Mouse (Mus musculus) liver, embryonic 13.5 days (tissue): Measurements from ENCODE around the gene Usp43. TPM values are rescaled to one million over a fixed set of nuclear protein-coding genes. Genes with fewer than 3 reads are reported as not detected.

Source experiments
- ATAC-seq: fragments of 200-750 bp; cut with Nextera tagmentation; 2 replicates; pipeline ENCODE4 v1.8.0; 2017; ENCODE audit warnings: low read depth, mild to moderate bottlenecking, moderate number of reproducible peaks, moderate library complexity
- DNase-seq: peaks from one replicate; pipeline ENCODE4 v3.0.0; 2022
- H3K27ac ChIP-seq: fragments of 300-500 bp; sonication (generic); 2 replicates; pipeline ENCODE4 v1.5.1; 2015; ENCODE audit warnings: moderate library complexity, mild to moderate bottlenecking, inconsistent platforms
- H3K27me3 ChIP-seq: fragments of 300-500 bp; sonication (generic); 2 replicates; pipeline ENCODE4 v1.6.1; 2015; ENCODE audit warnings: mild to moderate bottlenecking, inconsistent platforms
- H3K36me3 ChIP-seq: fragments of 300-500 bp; sonication (generic); 2 replicates; pipeline ENCODE4 v1.6.1; 2015; ENCODE audit warnings: mild to moderate bottlenecking, inconsistent platforms
- H3K4me1 ChIP-seq: fragments of 300-500 bp; sonication (generic); replicated peaks from 2 replicates; pipeline ENCODE4 v1.6.1; 2015; ENCODE audit warnings: inconsistent platforms
- H3K4me2 ChIP-seq: fragments of 300-500 bp; sonication (generic); 2 replicates; pipeline ENCODE4 v1.6.1; 2015; ENCODE audit warnings: inconsistent platforms, mild to moderate bottlenecking, moderate library complexity
- H3K4me3 ChIP-seq: fragments of 300-500 bp; sonication (generic); replicated peaks from 2 replicates; pipeline ENCODE4 v1.5.1; 2015; ENCODE audit warnings: mild to moderate bottlenecking, inconsistent platforms
- H3K9ac ChIP-seq: fragments of 300-500 bp; sonication (generic); 2 replicates; pipeline ENCODE4 v1.6.1; 2015; ENCODE audit warnings: mild to moderate bottlenecking, inconsistent platforms
- H3K9me3 ChIP-seq: fragments of 300-500 bp; sonication (generic); replicated peaks from 2 replicates; pipeline ENCODE4 v1.6.1; 2016; ENCODE audit warnings: inconsistent platforms
- WGBS: fragments of 180-500 bp; shearing (Covaris S2); methylation state at CpG from one replicate; pipeline ENCODE4 v1.1.7; 2015; ENCODE audit not compliant: insufficient replicate concordance; 5-methylcytosine and 5-hydroxymethylcytosine counted together
- polyA plus RNA-seq: library from polyadenylated mRNA; unstranded; fragments of >200 nt; fragmentation: Nextera tagmentation; extraction: Ambion mirVana; gene quantifications from 2 replicates; pipeline ENCODE4 v1.2.1, GENCODE M21; 2015

Gene Usp43
- polyA plus RNA-seq = 0.02 TPM in 1 of 2 replicates, not detected in the other

DNA sequence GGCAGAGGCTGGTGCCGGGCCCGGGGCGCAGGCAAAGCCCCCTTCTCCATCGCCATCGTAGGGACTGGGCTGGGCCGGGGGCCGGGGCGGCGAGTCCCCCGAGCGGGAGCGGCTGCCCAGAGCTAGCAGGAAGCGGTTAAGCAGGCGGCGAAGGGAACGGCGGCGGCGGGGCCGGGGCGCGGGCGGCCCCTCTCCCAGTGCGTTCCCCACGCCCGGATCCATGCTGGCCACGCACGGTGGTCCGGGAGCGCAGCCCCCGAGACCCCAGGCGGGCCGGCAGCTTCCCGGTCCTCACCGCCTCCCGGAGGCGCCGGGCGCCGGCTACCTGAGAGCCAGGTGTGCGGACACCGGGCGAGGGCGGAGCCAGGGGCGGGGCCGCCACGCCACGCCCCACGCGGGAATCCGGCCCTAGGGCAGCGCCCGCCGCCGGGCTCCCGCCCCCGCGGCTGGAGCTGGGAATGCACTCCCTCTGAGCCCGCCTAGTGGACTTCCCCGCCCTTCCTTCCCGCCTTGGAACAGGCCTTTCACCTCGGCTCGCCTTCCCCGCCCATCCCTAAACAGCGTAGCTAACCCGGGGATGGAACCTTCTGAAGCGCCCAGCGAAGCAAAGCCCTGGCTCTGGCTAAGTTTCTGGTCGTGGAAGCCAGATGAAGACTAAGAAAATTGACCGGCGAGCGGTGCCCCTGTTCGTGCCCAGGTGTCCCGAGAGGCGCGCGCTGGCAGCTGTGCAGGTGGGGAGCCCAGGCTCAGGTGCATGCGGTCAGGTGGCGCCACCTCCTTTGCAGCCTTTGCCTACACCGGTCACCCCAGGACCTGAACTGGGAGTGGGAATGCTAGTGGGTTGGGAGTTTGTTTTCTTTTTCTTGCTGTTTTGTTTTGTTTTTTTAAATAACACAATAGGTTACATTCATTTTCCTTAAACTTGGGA, at the start of gene Usp43:
TSS of gene Usp43 (minus strand) at position 327 of the 928 bp plus-strand sequence.
- Histone ChIP-seq H3K9ac (0 out of 2 replicates have a peak within 1 kb of the TSS, but pooled peaks have one; percentile 13), H3K36me3 (no peaks in the 10 kb centered on the region), H3K4me2 (peak within 1 kb of the TSS; percentile 84), H3K9me3 (no peaks in the 10 kb centered on the region), H3K4me1 (peaks cover 15% of the 10 kb centered on the region), H3K27ac (no peak within 1 kb of the TSS), H3K27me3 (peaks cover 40% of the 10 kb centered on the region), H3K4me3 (peak within 1 kb of the TSS; percentile 61)
- DNase-seq (no peak), ATAC-seq (no peak)
- WGBS = under 1% methylated on average over 66 of the region's 80 CpGs

DNA sequence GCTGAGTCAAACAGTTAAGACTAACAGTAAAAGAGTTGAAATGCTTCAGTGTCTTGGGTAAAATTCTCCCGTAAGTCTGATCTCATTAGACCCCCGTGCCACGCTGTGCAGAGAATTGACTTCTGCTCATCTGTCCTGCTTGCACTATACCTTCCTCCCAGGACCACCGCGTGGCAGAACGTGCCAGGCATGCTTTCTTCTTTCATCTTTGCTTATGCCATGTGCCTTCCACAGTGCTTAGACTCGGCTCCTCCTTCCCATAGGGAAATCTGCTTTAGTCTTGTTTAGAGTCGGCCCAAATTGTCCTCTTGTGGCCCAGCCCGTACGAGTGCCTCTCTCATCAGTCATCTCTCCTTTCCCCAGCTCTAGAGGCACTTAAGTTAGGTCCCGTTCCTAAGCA, 45.9 kb upstream of the Usp43 start:
- H3K9ac ChIP-seq = no peak overlapping the region
- peak overlapping the region; percentile 84; the same call in 1 of the 2 replicates for H3K4me2 ChIP-seq
- no peaks in the 10 kb centered on the region for H3K27me3 ChIP-seq
- H3K36me3 ChIP-seq = no peaks in the 10 kb centered on the region
- peak overlapping the region; percentile 92; the same call in 1 of the 2 replicates for H3K4me3 ChIP-seq
- ATAC-seq (no peak), DNase-seq (no peak)
- H3K9me3 ChIP-seq = no peaks in the 10 kb centered on the region
- 78% methylated on average over 11 of the region's 11 CpGs for WGBS
- H3K27ac ChIP-seq = no peak overlapping the region
- H3K4me1 ChIP-seq = peaks cover 22% of the 10 kb centered on the region

DNA sequence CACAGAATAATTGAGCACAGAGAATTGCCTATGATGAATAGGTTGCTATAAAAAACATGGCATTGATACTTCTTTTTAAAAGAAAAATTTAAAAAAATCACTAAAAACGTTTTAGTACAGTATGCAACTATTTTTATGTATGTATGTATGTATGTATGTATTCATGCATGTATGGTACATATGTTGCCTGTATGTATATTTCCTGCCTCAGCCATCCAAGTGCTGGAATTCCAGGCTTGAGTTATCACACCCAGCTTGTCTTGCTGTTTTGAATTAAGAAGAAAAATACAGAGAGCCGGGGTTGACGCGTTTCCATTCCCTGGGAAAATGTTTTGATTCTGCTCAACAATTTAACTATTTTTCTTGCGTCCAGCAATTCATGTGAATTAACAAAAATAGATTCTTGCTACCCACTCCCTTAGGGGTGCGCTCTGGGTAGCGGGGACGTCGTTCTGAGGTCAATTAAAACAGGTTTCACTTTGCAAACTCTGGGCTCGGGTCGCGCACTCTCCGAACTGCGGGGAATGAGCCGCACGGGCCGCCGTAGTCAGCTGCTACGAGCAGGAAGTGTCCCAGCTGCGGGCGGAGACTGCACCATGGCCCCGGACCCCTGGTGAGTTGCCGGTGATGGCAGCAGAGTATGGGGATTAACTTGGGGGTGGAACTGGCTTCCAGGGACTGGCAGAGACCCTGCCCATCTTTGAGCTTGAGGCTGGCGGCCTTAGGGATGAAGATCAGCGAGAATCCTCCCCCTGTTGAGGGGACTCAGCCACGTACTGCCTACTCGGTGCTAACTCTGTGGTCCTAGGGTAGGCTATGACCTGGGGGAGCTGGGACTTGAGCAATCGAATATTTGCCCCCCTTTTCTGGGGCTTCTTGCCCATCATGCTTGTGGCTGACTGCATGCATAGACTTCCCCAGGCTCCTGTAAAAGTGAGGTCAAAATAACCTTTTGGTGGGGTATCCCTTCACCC, 44.2 kb upstream of the Usp43 start, which contains the start of gene Stx8:
TSS of gene Stx8 (plus strand) at position 289 of the 974 bp plus-strand sequence.
- no peaks in the 10 kb centered on the region for H3K9me3 ChIP-seq
- DNase-seq (peak; percentile 79), ATAC-seq (peak; percentile 85)
- H3K27ac ChIP-seq = peak within 1 kb of the TSS; percentile 41; the same call in 1 of the 2 replicates
- H3K27me3 ChIP-seq = no peaks in the 10 kb centered on the region
- WGBS = under 1% methylated on average over 28 of the region's 28 CpGs
- H3K9ac ChIP-seq = peak within 1 kb of the TSS; percentile 85
- H3K36me3 ChIP-seq = no peaks in the 10 kb centered on the region
- H3K4me3 ChIP-seq = peak within 1 kb of the TSS; percentile 92
- H3K4me1 ChIP-seq = peaks cover 22% of the 10 kb centered on the region
- H3K4me2 ChIP-seq = peak within 1 kb of the TSS; percentile 84

- DNase-seq = peak; percentile 73
- H3K36me3 ChIP-seq = no peaks in the 10 kb centered on the region
- peaks cover 22% of the 10 kb centered on the region for H3K4me1 ChIP-seq
- H3K27ac ChIP-seq = peak within 1 kb of the TSS; percentile 41; the same call in 1 of the 2 replicates
- 6% methylated on average over 15 of the region's 15 CpGs for WGBS
- peak within 1 kb of the TSS; percentile 92 for H3K4me3 ChIP-seq
- H3K4me2 ChIP-seq = peak within 1 kb of the TSS; percentile 84
- H3K9ac ChIP-seq = peak within 1 kb of the TSS; percentile 85
- ATAC-seq = peak; percentile 61
- no peaks in the 10 kb centered on the region for H3K9me3 ChIP-seq
- no peaks in the 10 kb centered on the region for H3K27me3 ChIP-seq
Measured at GRCm38 (mm10) chr11:67965242-67965883, 43.4 kb upstream of the Usp43 start, which contains the start of gene Cfap52. Gene Cfap52, minus strand, starts transcription at chr11:67965651.

DNA sequence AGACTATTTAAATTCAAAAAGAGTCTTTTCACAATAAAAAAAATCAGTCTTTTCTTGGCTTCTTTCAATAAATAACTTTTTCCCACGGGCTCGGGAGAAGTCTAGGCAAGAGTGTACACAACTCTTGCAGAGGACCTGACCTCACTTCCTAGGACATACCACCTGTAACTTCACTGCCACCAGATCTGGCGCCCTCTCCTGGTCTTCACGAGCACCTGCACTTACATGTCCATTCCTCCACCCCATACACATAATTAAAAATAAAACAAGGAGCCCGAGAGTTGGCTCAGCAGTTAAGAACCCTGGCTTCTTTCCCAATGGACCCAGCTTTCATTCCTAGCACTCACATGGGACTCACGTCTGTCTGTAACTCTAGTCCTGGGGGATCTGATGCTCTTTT, 42.2 kb upstream of the Usp43 start:
- 58% methylated on average over 6 of the region's 6 CpGs for WGBS
- ATAC-seq = no peak
- Histone ChIP-seq H3K4me1 (peaks cover 22% of the 10 kb centered on the region), H3K9ac (no peak overlapping the region), H3K9me3 (no peaks in the 10 kb centered on the region), H3K27ac (no peak overlapping the region), H3K4me2 (no peak overlapping the region), H3K27me3 (no peaks in the 10 kb centered on the region), H3K36me3 (no peaks in the 10 kb centered on the region), H3K4me3 (no peak overlapping the region)
- DNase-seq = no peak

DNA sequence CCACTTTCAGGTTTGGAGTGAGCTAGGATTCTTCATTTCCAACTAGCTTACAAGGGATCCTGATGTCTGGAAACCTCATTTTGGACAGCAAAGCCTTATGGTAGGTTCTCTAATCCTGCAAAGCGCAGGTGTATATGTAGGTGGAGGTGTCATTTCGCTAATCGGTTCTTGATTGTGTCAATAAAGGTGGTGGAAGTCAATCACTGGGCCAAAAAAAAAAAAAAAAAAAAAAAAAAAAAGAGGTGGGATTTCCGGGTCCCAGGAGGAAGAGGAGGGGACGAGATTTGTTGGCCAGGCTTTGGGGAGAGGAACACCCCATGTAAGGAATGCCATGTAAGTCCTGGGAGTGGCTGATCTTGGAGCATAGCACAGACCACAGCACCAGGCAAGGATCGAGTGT, 32.5 kb upstream of the Usp43 start:
- no peak overlapping the region for H3K27ac ChIP-seq
- no peak overlapping the region for H3K9ac ChIP-seq
- H3K4me3 ChIP-seq = no peak overlapping the region
- H3K27me3 ChIP-seq = no peaks in the 10 kb centered on the region
- no peaks in the 10 kb centered on the region for H3K4me1 ChIP-seq
- no peaks in the 10 kb centered on the region for H3K36me3 ChIP-seq
- WGBS = 64% methylated on average over 6 of the region's 6 CpGs
- H3K9me3 ChIP-seq = no peaks in the 10 kb centered on the region
- ATAC-seq (no peak), DNase-seq (no peak)
- no peak overlapping the region for H3K4me2 ChIP-seq

- H3K4me3 ChIP-seq = no peak overlapping the region
- H3K9ac ChIP-seq = no peak overlapping the region
- no peak overlapping the region for H3K27ac ChIP-seq
- H3K27me3 ChIP-seq = no peaks in the 10 kb centered on the region
- ATAC-seq = no peak
- WGBS = 58% methylated on average over 5 of the region's 5 CpGs
- H3K36me3 ChIP-seq = no peaks in the 10 kb centered on the region
- no peak for DNase-seq
- no peaks in the 10 kb centered on the region for H3K4me1 ChIP-seq
- no peak overlapping the region for H3K4me2 ChIP-seq
- H3K9me3 ChIP-seq = no peaks in the 10 kb centered on the region
Measured at GRCm38 (mm10) chr11:67953604-67954003, 31.7 kb upstream of the Usp43 start.

DNA sequence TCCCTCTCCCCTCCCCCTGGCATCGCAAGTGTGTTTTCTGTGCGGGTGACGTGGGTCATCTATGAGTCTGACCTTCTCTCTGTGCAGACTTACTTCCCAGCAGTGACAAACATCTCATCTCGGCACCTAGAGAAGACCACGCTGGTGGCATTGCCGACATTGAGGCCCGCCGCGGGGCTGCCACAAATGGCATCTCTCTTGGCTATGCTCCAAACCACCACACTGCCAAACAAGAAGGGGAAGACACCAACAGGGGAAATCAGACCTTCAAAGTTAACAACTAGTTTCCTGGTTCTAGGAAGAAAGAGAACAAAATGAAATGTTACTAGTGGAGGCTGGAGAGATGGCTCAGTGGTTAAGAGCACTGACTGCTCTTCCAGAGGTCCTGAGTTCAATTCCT, 27.5 kb upstream of the Usp43 start:
- Histone ChIP-seq H3K9ac (no peak overlapping the region), H3K4me2 (no peak overlapping the region), H3K27me3 (no peaks in the 10 kb centered on the region), H3K36me3 (no peaks in the 10 kb centered on the region), H3K27ac (no peak overlapping the region), H3K9me3 (no peaks in the 10 kb centered on the region), H3K4me1 (no peaks in the 10 kb centered on the region), H3K4me3 (no peak overlapping the region)
- 73% methylated on average over 9 of the region's 9 CpGs for WGBS
- ATAC-seq = no peak
- DNase-seq = no peak

DNA sequence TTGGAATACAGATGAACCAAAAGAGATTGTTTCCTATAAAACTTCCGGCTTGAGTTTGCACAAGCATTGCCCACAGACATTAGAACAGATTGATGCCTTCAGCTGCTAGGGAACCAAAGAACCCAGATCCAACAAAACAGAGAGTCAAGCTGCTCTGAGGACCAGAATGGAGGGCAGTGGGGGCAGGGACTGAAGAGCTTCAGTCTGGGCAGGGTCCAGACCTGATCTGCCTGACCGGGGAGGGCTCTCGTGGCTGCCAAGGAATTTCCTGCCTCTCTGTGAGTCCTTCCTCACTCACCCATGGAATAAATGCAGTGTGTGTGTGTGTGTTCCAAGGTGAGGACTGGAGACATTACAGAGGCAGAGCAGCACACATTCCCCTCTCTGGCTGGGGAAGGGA, 26.3 kb upstream of the Usp43 start:
- Histone ChIP-seq H3K9me3 (no peaks in the 10 kb centered on the region), H3K9ac (no peak overlapping the region), H3K4me3 (no peak overlapping the region), H3K4me2 (no peak overlapping the region), H3K27me3 (no peaks in the 10 kb centered on the region), H3K27ac (no peak overlapping the region), H3K36me3 (no peaks in the 10 kb centered on the region), H3K4me1 (no peaks in the 10 kb centered on the region)
- 41% methylated on average over 3 of the region's 3 CpGs for WGBS
- ATAC-seq = no peak
- DNase-seq = no peak

DNA sequence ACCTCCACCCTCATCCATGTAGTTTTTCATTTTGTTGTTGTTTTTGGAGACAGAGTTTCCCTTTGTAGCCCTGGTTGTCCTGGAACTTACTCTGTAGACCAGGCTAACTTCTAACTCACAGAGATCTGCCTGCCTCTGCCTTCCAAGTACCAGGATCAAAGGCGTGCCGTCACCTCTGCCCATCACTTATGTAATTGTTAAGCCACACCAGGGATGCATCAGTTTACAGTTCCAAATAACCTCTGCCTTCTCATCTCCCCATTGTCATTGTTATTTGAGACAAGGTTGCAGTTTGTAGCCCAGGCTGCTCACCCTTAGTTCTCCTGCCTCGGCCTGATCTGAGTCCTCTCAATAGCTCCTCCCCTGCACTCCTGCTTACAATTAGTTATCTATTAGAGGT, 10.2 kb upstream of the Usp43 start:
- H3K27me3 ChIP-seq = no peaks in the 10 kb centered on the region
- no peak overlapping the region for H3K9ac ChIP-seq
- no peaks in the 10 kb centered on the region for H3K9me3 ChIP-seq
- no peak for ATAC-seq
- H3K27ac ChIP-seq = no peak overlapping the region
- H3K4me2 ChIP-seq = no peak overlapping the region
- WGBS = 76% methylated on average over 3 of the region's 3 CpGs
- H3K4me3 ChIP-seq = no peak overlapping the region
- H3K4me1 ChIP-seq = no peaks in the 10 kb centered on the region
- no peaks in the 10 kb centered on the region for H3K36me3 ChIP-seq
- no peak for DNase-seq
